Mouse (Mus musculus) brain, embryonic 14.5 days (tissue): ENCODE measurements at regions not wholly inside any gene's neighbourhood (a gene's known extent, or its start where the extent isn't known, plus 50 kb on each side); places are given as distances from the start of the nearest gene placed in this dataset.

Experiments
- DNase-seq: peaks from one replicate; pipeline ENCODE4 v3.0.0-alpha.2; 2011; ENCODE audit warnings: low read depth
- CTCF ChIP-seq: fragments of 200-500 bp; IDR thresholded peaks from 2 replicates; pipeline ENCODE4 v1.5.1; 2012; ENCODE audit warnings: inconsistent platforms, mild to moderate bottlenecking, moderate library complexity, borderline replicate concordance; ENCODE audit not compliant: insufficient read depth, insufficient read length; ENCODE audit errors: extremely low read depth
- POLR2A ChIP-seq: fragments of 200-500 bp; IDR thresholded peaks from 2 replicates; pipeline ENCODE4 v1.6.1; 2012; ENCODE audit warnings: mild to moderate bottlenecking, inconsistent platforms, borderline replicate concordance; ENCODE audit not compliant: poor library complexity, insufficient read depth, insufficient read length, severe bottlenecking; ENCODE audit errors: extremely low read depth

DNA sequence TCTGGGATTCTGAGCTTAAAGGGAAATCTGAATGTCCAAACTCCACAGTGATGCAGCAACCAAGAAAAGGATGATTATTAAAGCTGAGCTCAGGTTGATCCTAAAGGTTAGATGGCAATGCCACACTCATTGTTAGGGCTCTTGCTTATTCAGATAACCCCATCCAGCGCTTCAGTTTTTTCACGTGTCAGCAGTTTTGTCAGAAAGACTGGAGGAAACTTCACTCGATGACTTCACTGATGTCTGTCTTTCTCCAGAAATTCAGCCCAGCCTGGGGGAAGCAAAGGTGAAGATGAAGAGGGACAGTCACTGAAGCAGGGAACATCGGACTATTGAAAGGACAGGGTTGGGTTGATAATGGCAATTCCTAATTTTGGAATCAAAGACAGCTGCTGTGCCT is 91.4 kb downstream of the Ccdc71l start:
- TF ChIP-seq CTCF, result no peak

DNA sequence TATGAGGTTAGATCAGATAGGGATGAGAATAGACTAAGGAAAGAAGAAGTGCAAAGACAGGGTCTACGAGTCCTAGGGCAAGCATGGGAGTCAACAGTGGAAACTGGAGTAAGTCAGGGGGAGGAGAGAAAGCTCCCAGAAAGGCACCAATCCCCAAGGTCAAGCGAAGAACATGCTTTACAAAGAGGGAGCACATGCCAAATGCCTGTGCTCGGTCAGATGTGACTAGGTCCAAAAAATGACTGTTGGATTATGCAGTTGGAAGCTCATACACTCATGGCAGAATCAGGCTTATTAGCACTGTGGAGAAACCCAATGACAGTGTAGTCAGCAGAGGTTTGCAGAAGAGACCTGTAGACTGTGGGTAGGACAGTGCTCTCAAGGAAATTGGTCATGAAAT is 100.9 kb downstream of the Ccdc71l start:
- TF ChIP-seq POLR2A (no peak), CTCF (no peak)
- no peak for DNase-seq

More for the DNA sequence above, 91.4 kb downstream of the Ccdc71l start:
- no peak for DNase-seq

DNA sequence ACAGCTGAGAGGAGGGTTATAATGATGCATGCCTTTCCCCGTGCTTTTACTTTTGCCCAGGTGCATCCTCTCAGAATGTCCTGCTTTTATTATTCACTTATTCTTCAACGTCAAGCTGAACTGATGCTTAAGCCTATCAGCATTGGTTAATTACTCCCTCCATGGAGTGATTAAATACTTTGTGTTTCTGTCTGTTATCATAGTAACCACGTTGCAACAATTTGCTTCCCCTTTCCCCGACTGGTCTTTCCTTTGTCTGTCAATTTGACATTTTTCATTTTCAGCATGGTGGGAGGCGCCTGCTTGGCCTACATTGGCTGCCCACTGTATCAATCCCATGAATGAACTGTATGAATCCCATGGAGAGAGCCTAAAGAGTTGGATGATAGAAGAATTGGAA is 101.8 kb downstream of the Ccdc71l start:
- TF ChIP-seq CTCF (no peak), POLR2A (no peak)
- no peak for DNase-seq

DNA sequence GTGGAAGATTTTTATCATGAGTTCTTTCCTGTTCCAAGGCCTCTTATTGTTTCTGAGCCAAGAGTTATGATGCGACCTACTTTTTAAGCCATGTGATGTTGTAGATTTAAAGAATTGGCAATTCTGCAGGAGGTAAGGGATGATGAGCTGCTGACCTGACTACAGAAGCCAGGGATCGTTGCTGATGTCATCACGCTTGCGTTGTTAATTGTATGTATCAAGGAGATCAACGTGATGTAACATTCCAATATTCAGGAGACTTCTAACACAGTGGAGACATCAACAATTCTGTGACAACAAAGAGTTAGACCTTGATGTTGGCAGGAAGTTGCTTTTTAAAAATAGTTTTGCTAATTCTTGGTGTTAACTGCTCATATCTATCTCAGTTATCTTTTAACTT is 102.5 kb downstream of the Ccdc71l start:
- TF ChIP-seq POLR2A (no peak), CTCF (no peak)
- no peak for DNase-seq

DNA sequence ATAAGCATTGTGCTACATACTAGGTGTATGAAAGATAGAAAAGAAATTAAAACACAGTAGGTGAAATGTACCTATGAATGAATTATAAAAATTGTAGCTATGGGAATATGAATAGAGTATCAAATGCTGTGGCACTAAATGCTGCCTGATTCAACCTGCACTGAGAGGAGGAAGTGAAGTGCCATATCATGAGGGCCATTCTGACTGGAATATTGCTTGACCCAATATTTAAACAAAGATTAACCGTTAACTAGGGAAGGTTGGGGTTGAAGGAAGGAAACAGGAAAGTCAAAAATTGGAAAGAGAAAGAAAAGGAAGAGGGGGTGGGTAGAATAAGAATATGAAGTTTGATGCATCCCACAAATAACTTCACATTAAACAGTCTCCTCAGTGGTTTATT is 103.8 kb downstream of the Ccdc71l start:
- DNase-seq, result no peak
- TF ChIP-seq CTCF, result no peak
- no peak for TF ChIP-seq POLR2A

DNA sequence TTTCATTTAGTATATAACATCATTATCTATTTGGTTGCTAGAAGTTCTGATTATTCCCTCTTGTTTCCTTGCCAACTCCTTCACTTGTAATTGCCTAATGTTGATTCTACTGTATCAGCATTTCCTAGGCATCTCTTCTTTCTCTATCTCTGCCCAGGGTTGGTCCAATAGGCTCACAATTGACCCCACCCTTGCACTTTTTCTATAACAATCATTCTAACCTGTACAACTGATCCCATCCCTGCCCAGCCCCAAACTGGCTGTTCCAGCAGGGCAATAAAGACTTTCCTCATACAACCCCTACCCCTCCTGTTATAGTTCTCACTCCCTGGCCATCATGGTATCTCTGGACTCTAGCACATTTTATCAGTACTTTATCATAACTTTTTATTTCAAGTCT is 104.3 kb downstream of the Ccdc71l start:
- TF ChIP-seq CTCF (no peak), POLR2A (no peak)
- no peak for DNase-seq

DNA sequence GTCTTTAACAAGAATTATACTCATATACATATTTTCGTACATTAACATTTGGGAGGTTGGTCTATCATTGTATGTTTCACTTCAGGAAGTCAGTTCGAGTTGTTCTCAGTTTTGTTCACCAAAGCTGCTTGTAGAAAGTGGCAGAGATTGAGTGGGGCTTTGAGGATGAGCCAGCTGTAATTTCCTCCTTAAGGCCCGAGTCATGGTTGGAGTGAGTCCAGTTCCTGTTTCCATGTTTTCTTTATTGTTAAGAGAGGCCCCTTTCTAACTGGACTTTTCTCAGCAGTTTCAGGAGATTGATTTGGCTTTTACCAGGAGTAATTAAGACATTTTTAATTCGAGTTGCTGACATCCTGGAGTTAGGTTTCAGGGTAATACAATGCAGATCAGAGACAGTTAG is 107.7 kb downstream of the Ccdc71l start:
- TF ChIP-seq POLR2A, result no peak
- no peak for TF ChIP-seq CTCF
- no peak for DNase-seq

DNA sequence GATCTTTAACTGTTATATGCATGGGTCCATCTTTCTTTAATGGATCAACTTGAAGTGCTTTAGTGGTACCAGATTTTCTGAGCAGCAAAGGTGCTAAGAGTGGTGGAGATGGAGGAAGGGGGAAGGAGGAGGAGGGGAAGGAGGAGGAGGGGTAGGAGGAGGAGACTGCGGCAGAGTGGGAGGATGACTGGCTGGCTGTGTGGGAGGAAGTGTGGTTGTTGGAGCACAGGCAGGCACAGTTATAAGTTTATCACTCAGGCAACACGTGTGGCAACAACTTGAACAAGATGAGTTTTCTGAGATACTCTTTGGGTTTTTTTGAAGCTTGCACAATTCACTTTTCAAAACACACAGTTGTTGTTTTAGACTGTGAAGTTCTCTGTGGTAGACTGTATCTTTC is 108.2 kb downstream of the Ccdc71l start:
- TF ChIP-seq CTCF (no peak), POLR2A (no peak)

DNA sequence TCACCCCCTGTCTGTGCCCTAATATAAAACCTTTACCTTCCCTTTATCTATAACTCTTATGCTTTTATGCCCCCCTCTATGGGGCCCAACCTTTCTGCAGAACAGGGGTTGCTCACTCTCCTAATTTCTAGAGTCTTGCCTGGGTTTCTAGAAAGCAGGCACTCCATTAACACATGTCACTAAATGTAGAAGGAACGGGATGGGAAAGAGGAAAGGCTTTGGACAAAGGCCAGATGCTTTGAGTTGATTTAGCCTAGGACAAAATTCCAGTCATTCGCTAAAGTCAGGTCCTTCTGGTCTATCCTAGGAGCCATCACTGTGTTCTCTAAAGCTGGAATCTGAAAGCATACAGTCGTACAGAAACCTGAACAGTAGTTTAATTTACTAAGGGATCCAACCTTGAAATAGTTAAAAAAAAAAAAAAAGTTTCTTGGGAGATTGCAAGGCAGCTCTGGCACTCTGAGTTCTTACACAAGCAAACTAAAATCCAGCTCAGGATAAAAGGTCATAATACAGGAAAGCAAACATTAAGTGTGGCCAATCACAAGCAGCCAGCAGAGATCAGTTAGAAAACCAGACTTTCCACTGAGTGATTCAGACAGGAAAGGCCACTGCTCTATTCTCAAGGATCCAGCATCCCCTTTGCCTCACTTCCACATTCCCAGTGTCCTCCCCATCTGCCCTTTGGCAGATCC is 109.5 kb downstream of the Ccdc71l start:
- TF ChIP-seq CTCF, result no peak
- TF ChIP-seq POLR2A, result no peak
- DNase-seq, result no peak

More for the DNA sequence above, 108.2 kb downstream of the Ccdc71l start:
- DNase-seq, result no peak

DNA sequence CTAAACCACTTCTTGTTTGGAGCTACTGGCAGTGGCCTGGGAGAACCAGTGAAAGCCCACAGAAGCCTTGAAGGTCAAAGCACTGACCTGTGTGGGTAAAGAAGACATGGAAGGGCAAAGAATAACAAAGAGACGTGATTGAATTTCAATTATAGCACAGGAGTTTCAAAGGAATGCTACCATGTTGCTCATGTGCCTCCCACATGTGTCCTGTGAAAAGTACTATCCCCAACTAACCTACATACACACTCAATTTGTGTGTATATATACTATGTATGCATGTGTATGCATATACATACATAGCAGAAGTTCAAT is 110.0 kb downstream of the Ccdc71l start:
- no peak for TF ChIP-seq CTCF
- TF ChIP-seq POLR2A, result no peak
- no peak for DNase-seq

DNA sequence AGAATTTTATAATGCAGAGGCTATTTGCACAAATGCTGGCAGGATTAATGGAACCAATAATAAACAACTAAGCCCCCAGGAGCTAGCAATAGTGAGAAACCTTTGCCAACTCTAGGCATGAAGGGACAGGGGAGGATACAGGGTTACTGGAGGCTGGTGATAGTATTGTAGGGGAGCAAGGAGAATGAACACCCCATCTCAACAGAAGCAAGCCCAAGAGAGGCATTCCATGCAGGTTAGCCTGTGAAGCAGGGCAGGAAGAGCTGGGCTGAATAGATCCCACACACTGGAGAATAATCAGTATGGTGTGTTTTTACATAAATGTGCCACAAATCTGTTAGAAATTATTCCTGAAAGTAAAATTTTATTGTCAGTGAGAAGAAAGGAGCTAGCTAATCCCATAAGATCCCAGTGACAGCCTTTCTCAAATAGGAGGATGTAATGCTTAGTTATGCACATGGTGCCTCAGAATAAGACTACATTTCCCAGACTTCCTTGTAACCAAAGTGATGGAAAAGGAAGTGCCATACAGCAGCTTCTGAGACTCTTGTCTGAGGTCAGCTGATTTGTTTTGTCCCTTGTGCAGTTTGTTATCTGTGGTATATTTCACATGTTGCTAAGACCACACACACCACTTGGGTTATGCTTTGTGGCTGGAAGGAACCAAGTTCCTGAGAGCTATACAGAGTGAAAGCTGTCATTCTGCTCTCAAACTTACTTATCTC is 111.1 kb downstream of the Ccdc71l start:
- peak; percentile 61 for DNase-seq
- TF ChIP-seq POLR2A (no peak), CTCF (no peak)

DNA sequence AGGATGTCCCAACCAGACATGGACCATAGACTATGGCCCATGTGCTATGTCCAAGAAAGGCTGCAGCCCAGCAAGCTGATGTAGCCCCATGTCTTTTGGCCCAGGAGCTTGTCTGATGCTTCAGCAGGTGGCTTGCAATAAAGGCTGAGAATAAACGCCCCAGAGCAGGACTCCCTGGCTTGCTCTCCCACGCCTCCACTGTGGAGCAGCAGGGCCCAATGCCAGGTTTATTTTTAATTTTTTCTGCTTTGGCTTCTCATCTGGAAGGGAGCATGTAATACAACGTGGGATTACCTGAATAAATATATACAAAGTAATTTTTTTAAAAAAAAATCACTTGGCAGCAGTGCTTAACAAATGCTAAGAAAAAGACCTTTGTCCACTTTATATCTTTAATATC is 125.7 kb downstream of the Ccdc71l start:
- DNase-seq, result no peak
- no peak for TF ChIP-seq POLR2A

DNA sequence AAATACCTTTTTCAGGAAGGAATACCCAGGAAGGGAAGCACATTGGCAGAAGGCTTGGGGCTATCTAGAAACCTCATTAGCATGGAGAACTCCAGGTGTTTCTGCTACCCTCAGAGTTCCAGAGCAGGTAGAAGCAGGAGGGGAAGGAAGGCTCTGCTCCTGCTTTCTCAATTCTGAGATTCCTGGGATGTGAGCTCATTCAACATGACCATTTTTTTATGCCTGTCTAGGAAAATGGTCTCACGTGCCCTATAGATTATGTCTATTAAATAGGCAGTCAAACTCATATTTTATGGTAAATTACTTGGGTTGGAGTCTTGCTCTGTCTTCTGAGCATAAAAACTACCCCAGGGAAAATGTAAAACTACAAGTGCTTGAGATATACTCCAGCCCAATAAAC is 130.2 kb downstream of the Ccdc71l start:
- no peak for DNase-seq
- TF ChIP-seq POLR2A, result no peak

DNA sequence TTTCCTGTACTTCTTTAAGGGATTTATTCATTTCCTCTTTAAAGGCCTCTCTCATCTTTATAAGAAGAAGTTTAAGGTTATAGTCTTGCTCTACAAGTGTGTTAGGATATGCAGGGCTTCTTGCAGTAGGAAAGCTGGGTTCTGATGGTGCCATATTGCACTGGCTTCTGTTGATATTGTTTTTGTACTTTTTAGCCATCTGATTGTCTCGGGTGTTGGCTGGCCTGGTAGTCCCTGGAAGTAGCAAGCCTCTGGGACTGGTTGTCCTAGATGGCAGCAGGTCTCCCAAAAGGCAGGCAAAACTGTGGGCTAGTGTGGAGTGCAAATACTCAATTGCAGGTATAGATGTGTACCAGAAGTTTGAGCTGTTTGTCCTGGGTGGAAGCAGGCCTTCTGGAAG is 147.1 kb downstream of the Ccdc71l start:
- no peak for DNase-seq
- TF ChIP-seq POLR2A (no peak), CTCF (no peak)
